Mouse (Mus musculus) liver, postnatal 0 days (tissue): Measurements from ENCODE around the gene Ppm1b. TPM values are rescaled to one million over a fixed set of nuclear protein-coding genes. Genes with fewer than 3 reads are reported as not detected.
A peak's percentile ranks its signal among the peaks of the same experiment; 100 is the strongest.

Source experiments
- ATAC-seq: fragments of 200-750 bp; cut with Nextera tagmentation; 2 replicates; pipeline ENCODE4 v1.8.0; 2017; ENCODE audit warnings: mild to moderate bottlenecking, moderate library complexity
- DNase-seq: peaks from one replicate; pipeline ENCODE4 v3.0.0-alpha.2; 2016
- H3K27ac ChIP-seq: fragments of 300-500 bp; sonication (generic); 2 replicates; pipeline ENCODE4 v1.5.1; 2014; ENCODE audit warnings: antibody characterized with exemption, moderate library complexity, mild to moderate bottlenecking, low read depth
- H3K27me3 ChIP-seq: fragments of 300-500 bp; sonication (generic); 2 replicates; pipeline ENCODE4 v1.6.1; 2014; ENCODE audit warnings: low read length, control low read depth, mixed read lengths; ENCODE audit not compliant: insufficient read depth
- H3K36me3 ChIP-seq: fragments of 300-500 bp; sonication (generic); replicated peaks from 2 replicates; pipeline ENCODE4 v1.6.1; 2014; ENCODE audit warnings: mild to moderate bottlenecking, control low read depth, low read length, moderate library complexity, mixed read lengths; ENCODE audit not compliant: insufficient read depth
- H3K4me1 ChIP-seq: fragments of 300-500 bp; sonication (generic); 2 replicates; pipeline ENCODE4 v1.6.1; 2014; ENCODE audit warnings: antibody characterized with exemption, mild to moderate bottlenecking, control low read depth; ENCODE audit not compliant: insufficient read depth
- H3K4me2 ChIP-seq: fragments of 300-500 bp; sonication (generic); 2 replicates; pipeline ENCODE4 v1.6.1; 2014; ENCODE audit warnings: low read depth, mild to moderate bottlenecking, low read length, moderate library complexity, mixed read lengths
- H3K4me3 ChIP-seq: fragments of 300-500 bp; sonication (generic); 2 replicates; pipeline ENCODE4 v1.5.1; 2014; ENCODE audit warnings: low read depth, low read length
- H3K9ac ChIP-seq: fragments of 300-500 bp; sonication (generic); replicated peaks from 2 replicates; pipeline ENCODE4 v1.6.1; 2014; ENCODE audit warnings: mild to moderate bottlenecking, moderate library complexity
- H3K9me3 ChIP-seq: fragments of 300-500 bp; sonication (generic); 2 replicates; pipeline ENCODE4 v1.6.1; 2016; ENCODE audit warnings: mild to moderate bottlenecking, control low read depth, low read length, mixed read lengths
- CTCF ChIP-seq: sonication (generic); IDR thresholded peaks from 2 replicates; pipeline ENCODE4 v1.5.1; 2016; ENCODE audit warnings: antibody characterized with exemption, low read depth
- EP300 ChIP-seq: IDR thresholded peaks from 2 replicates; pipeline ENCODE4 v1.6.1; 2016; ENCODE audit warnings: antibody characterized with exemption, low read depth, mild to moderate bottlenecking
- WGBS: fragments of 180-500 bp; shearing (Covaris S2); extraction: QIAGEN DNeasy Blood & Tissue Kit; methylation state at CpG from one replicate; pipeline ENCODE4 v1.1.7; 2014; ENCODE audit not compliant: insufficient replicate concordance; 5-methylcytosine and 5-hydroxymethylcytosine counted together
- polyA plus RNA-seq: library from polyadenylated mRNA; unstranded; fragments of >200 nt; fragmentation: Nextera tagmentation; extraction: Ambion mirVana; gene quantifications from 2 replicates; pipeline ENCODE4 v1.2.1, GENCODE M21; 2015

Ppm1b gene
- polyA plus RNA-seq, 1 experiment from 2014 or later = 41.6 TPM

- TF ChIP-seq CTCF (no peak), EP300 (no peak; the same call in 1 of the 2 replicates)
- Histone ChIP-seq H3K4me2 (peak overlapping the region; percentile 78), H3K4me1 (peaks cover 25% of the 10 kb centered on the region), H3K27me3 (no peaks in the 10 kb centered on the region), H3K9me3 (no peaks in the 10 kb centered on the region), H3K4me3 (peak overlapping the region; percentile 97), H3K9ac (peak overlapping the region; percentile 99), H3K27ac (peak overlapping the region; percentile 98), H3K36me3 (0 out of 2 replicates have a peak, but pooled peaks cover 3% of the 10 kb centered on the region)
- ATAC-seq (no peak), DNase-seq (no peak)
- WGBS = 42% methylated on average over 3 of the region's 3 CpGs
Measured at GRCm38 (mm10) chr17:84959665-84960020, 3.1 kb downstream of the Ppm1b start.

GRCm38 (mm10) chr17:84960136-84960535 lies 3.6 kb downstream of the Ppm1b start:
- WGBS = 57% methylated on average over 4 of the region's 4 CpGs
- Histone ChIP-seq H3K27me3 (no peaks in the 10 kb centered on the region), H3K4me3 (peak overlapping the region; percentile 97), H3K4me2 (peak overlapping the region; percentile 78), H3K27ac (0 out of 2 replicates have a peak overlapping the region, but pooled peaks have one; percentile 98), H3K4me1 (peaks cover 25% of the 10 kb centered on the region), H3K9me3 (no peaks in the 10 kb centered on the region), H3K9ac (peak overlapping the region; percentile 99; the same call in 1 of the 2 replicates), H3K36me3 (peaks cover 8% of the 10 kb centered on the region; the same call in 1 of the 2 replicates)
- no peak for DNase-seq
- no peak for ATAC-seq
- TF ChIP-seq EP300 = no peak
- no peak for TF ChIP-seq CTCF

- 61% methylated on average over 4 of the region's 4 CpGs for WGBS
- peaks cover 21% of the 10 kb centered on the region for H3K4me1 ChIP-seq
- DNase-seq (no peak), ATAC-seq (no peak)
- H3K9ac ChIP-seq = no peak overlapping the region
- no peak overlapping the region for H3K27ac ChIP-seq
- H3K27me3 ChIP-seq = no peaks in the 10 kb centered on the region
- 0 out of 2 replicates have a peak overlapping the region, but pooled peaks have one; percentile 11 for H3K4me2 ChIP-seq
- no peaks in the 10 kb centered on the region for H3K9me3 ChIP-seq
- H3K4me3 ChIP-seq = no peak overlapping the region
- H3K36me3 ChIP-seq = peaks cover 13% of the 10 kb centered on the region; the same call in 1 of the 2 replicates
- no peak for TF ChIP-seq EP300
- no peak for TF ChIP-seq CTCF
Measured at GRCm38 (mm10) chr17:84962046-84962445, 5.5 kb downstream of the Ppm1b start.

- 65% methylated on average over 6 of the region's 6 CpGs for WGBS
- no peak for ATAC-seq
- peaks cover 13% of the 10 kb centered on the region; the same call in 1 of the 2 replicates for H3K36me3 ChIP-seq
- H3K9ac ChIP-seq = no peak overlapping the region
- no peak overlapping the region for H3K27ac ChIP-seq
- DNase-seq = no peak
- H3K27me3 ChIP-seq = no peaks in the 10 kb centered on the region
- peaks cover 23% of the 10 kb centered on the region for H3K4me1 ChIP-seq
- no peaks in the 10 kb centered on the region for H3K9me3 ChIP-seq
- no peak overlapping the region for H3K4me2 ChIP-seq
- TF ChIP-seq EP300 (no peak), CTCF (no peak)
- no peak overlapping the region for H3K4me3 ChIP-seq
Measured at GRCm38 (mm10) chr17:84963651-84964050, 7.1 kb downstream of the Ppm1b start.

- TF ChIP-seq EP300 = no peak
- no peak for TF ChIP-seq CTCF
- Histone ChIP-seq H3K9ac (no peak overlapping the region), H3K36me3 (peaks cover 19% of the 10 kb centered on the region; the same call in 1 of the 2 replicates), H3K4me2 (no peak overlapping the region), H3K27ac (no peak overlapping the region), H3K27me3 (no peaks in the 10 kb centered on the region), H3K9me3 (no peaks in the 10 kb centered on the region), H3K4me1 (peaks cover 15% of the 10 kb centered on the region), H3K4me3 (no peak overlapping the region)
- 89% methylated on average over 1 of the region's 1 CpGs for WGBS
- no peak for DNase-seq
- no peak for ATAC-seq
Measured at GRCm38 (mm10) chr17:84966231-84966630, 9.7 kb downstream of the Ppm1b start.

GRCm38 (mm10) chr17:84967045-84967444 lies 10.5 kb downstream of the Ppm1b start:
- Histone ChIP-seq H3K9ac (no peak overlapping the region), H3K4me3 (no peak overlapping the region), H3K27me3 (no peaks in the 10 kb centered on the region), H3K36me3 (peaks cover 15% of the 10 kb centered on the region; the same call in 1 of the 2 replicates), H3K4me2 (no peak overlapping the region), H3K4me1 (peaks cover 10% of the 10 kb centered on the region), H3K27ac (no peak overlapping the region), H3K9me3 (no peaks in the 10 kb centered on the region)
- no peak for ATAC-seq
- no peak for DNase-seq
- TF ChIP-seq EP300 = no peak
- TF ChIP-seq CTCF = peak; percentile 52
- 74% methylated on average over 1 of the region's 1 CpGs for WGBS

- no peak overlapping the region for H3K4me2 ChIP-seq
- TF ChIP-seq CTCF (no peak), EP300 (no peak)
- peaks cover 4% of the 10 kb centered on the region; the same call in 1 of the 2 replicates for H3K4me1 ChIP-seq
- H3K36me3 ChIP-seq = peaks cover 13% of the 10 kb centered on the region; the same call in 1 of the 2 replicates
- no peak for ATAC-seq
- H3K9ac ChIP-seq = no peak overlapping the region
- no peak overlapping the region for H3K27ac ChIP-seq
- H3K27me3 ChIP-seq = no peaks in the 10 kb centered on the region
- 83% methylated on average over 8 of the region's 8 CpGs for WGBS
- H3K4me3 ChIP-seq = no peak overlapping the region
- no peak for DNase-seq
- no peaks in the 10 kb centered on the region for H3K9me3 ChIP-seq
Measured at GRCm38 (mm10) chr17:84969916-84970315, 13.4 kb downstream of the Ppm1b start.
